Mouse (Mus musculus) bone marrow macrophage, adult 2 months (primary cell): ENCODE measurements around the gene Olfr370.

Source experiments
- CTCF ChIP-seq: IDR thresholded peaks from 2 replicates; pipeline ENCODE4 v1.5.1; 2012; ENCODE audit warnings: low read depth, mild to moderate bottlenecking, low read length, moderate library complexity
- POLR2A ChIP-seq: IDR thresholded peaks from 2 replicates; pipeline ENCODE4 v1.6.1; 2012; ENCODE audit warnings: mild to moderate bottlenecking, low read depth, low read length, borderline replicate concordance

GRCm38 (mm10) chr8:83571791-83572190 is 36.2 kb downstream of the Olfr370 start:
- TF ChIP-seq CTCF: no peak
- no peak for TF ChIP-seq POLR2A
